Mouse (Mus musculus): ENCODE measurements around the gene Mtfp1. TPM values are rescaled to one million over a fixed set of nuclear protein-coding genes. Genes with fewer than 3 reads are reported as not detected.
A peak's percentile ranks its signal among the peaks of the same experiment; 100 is the strongest.
"Not testable (repeated sequence)": the region's sequence is repeated elsewhere in the genome, so short reads cannot be mapped to it uniquely, and the experiment has no call there.

Gene Mtfp1
- polyA plus RNA-seq (2015; fragmentation: Nextera tagmentation; extraction: Ambion mirVana): 6.7 and 7.7 TPM in 2 replicates

DNA sequence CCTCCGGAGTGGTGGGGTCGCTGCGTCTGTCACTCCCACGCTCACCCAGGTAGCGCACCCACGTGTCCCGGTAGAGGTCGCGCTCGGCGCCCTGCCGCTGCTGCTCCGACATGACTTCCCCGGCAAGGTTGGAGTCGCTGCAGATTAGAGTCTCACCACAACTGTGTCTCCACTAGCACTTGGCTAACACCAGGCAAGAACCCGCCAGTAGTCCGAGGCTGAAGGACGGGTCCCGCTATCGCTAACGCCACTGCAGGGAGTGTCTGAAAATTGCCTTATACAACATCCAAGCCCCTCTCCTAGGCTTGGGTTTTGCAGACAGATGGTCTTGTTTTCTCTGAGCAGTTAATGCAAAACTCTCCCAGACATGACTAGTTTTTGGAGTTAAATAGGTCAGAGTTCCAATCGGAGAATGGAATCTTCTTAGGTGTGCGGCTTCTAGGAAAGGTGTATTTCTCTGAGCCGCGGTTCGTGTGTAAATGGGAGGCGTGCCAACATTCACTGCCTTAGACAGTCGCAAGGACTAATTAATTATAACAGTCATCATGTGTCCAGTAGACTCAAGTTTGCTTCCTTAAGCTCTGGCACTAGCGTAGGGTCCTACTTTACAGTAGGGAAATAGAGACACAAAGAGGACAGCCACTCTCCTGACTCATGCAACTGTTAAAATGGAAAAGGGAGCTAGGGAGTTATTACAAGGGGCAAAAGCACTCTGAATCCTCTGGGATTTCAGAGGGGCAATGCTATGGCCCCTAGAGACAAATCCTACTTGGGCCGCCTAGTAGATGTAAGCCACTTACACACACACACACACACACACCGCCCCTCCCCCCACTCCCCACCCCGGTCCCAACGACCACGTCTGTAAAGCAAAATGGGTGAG is at the start of gene Mtfp1:
Gene Mtfp1 (minus strand): TSS at position 275 of the 883 bp plus-strand sequence.
- Histone ChIP-seq H3K36me3 (peaks cover 15% of the 10 kb centered on the region; the same call in 1 of the 2 replicates), H3K4me3 (peak within 1 kb of the TSS; percentile 56), H3K9ac (peak within 1 kb of the TSS; percentile 67), H3K4me2 (peak within 1 kb of the TSS; percentile 88), H3K9me3 (no peaks in the 10 kb centered on the region), H3K27ac (peak within 1 kb of the TSS; percentile 88), H3K4me1 (peaks cover 25% of the 10 kb centered on the region), H3K27me3 (no peaks in the 10 kb centered on the region)
- no peak for ATAC-seq (ENCODE audit: insufficient number of reproducible peaks, insufficient read depth, low FRiP score, low TSS enrichment, low read depth)
- 7% methylated on average over 33 of the region's 34 CpGs for WGBS

- Histone ChIP-seq H3K9ac (no peak overlapping the region), H3K9me3 (no peaks in the 10 kb centered on the region), H3K4me2 (no peak overlapping the region), H3K4me1 (no peaks in the 10 kb centered on the region), H3K4me3 (no peak overlapping the region), H3K27ac (no peak overlapping the region), H3K36me3 (peaks cover 79% of the 10 kb centered on the region), H3K27me3 (no peaks in the 10 kb centered on the region)
- WGBS: 91% methylated on average over 21 of the region's 21 CpGs
- ATAC-seq (ENCODE audit: insufficient number of reproducible peaks, insufficient read depth, low FRiP score, low TSS enrichment, low read depth): no peak
These were observed 48.2 kb upstream of the Mtfp1 start for GRCm38 (mm10) chr11:4143281-4144062.

DNA sequence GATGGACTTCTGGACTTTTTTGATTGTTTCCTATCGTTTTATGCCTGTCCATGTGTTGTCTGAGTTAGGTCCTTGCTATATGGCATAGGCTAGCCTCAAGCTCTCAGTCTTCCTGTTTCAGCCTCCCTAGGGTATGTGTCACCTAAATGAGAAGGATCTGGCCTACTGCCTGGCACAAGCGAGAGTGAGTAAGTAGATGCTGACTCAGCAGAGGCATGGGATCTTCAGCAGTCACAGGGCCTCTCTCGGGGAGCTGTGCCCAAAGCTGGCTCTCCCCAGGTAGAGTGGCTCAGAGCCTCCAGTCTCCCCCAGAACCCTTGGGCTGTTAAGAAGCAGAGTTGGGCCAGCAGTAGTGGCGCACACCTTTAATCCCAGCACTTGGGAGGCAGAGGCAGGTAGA is 47.1 kb upstream of the Mtfp1 start:
- Histone ChIP-seq H3K27ac (no peak overlapping the region), H3K4me3 (no peak overlapping the region), H3K4me1 (no peaks in the 10 kb centered on the region), H3K36me3 (peaks cover 78% of the 10 kb centered on the region), H3K9ac (no peak overlapping the region), H3K4me2 (no peak overlapping the region), H3K9me3 (no peaks in the 10 kb centered on the region), H3K27me3 (no peaks in the 10 kb centered on the region)
- WGBS: 85% methylated on average over 4 of the region's 4 CpGs
- no peak for ATAC-seq (ENCODE audit: insufficient number of reproducible peaks, insufficient read depth, low FRiP score, low TSS enrichment, low read depth)

- Histone ChIP-seq H3K36me3 (peaks cover 83% of the 10 kb centered on the region), H3K4me1 (peaks cover 8% of the 10 kb centered on the region), H3K4me3 (no peak overlapping the region), H3K4me2 (no peak overlapping the region), H3K27me3 (no peaks in the 10 kb centered on the region), H3K9ac (no peak overlapping the region), H3K27ac (no peak overlapping the region), H3K9me3 (no peaks in the 10 kb centered on the region)
- no peak for ATAC-seq (ENCODE audit: insufficient number of reproducible peaks, insufficient read depth, low FRiP score, low TSS enrichment, low read depth)
These were observed 46.3 kb upstream of the Mtfp1 start for GRCm38 (mm10) chr11:4141505-4141904.

- H3K9me3 ChIP-seq: no peaks in the 10 kb centered on the region
- peaks cover 20% of the 10 kb centered on the region for H3K4me1 ChIP-seq
- WGBS: 78% methylated on average over 2 of the region's 2 CpGs
- no peak for ATAC-seq (ENCODE audit: insufficient number of reproducible peaks, insufficient read depth, low FRiP score, low TSS enrichment, low read depth)
- no peak overlapping the region for H3K4me2 ChIP-seq
- H3K4me3 ChIP-seq: no peak overlapping the region
- H3K27ac ChIP-seq: no peak overlapping the region
- H3K36me3 ChIP-seq: peaks cover 73% of the 10 kb centered on the region
- H3K9ac ChIP-seq: no peak overlapping the region
- no peaks in the 10 kb centered on the region for H3K27me3 ChIP-seq
These were observed 43.7 kb upstream of the Mtfp1 start for GRCm38 (mm10) chr11:4138964-4139363.

- Histone ChIP-seq H3K4me1 (peaks cover 20% of the 10 kb centered on the region), H3K4me2 (peak within 1 kb of the TSS; percentile 82), H3K4me3 (peak within 1 kb of the TSS; percentile 83), H3K27ac (peak within 1 kb of the TSS; percentile 83), H3K36me3 (peaks cover 36% of the 10 kb centered on the region), H3K9ac (peak within 1 kb of the TSS; percentile 97), H3K9me3 (no peaks in the 10 kb centered on the region), H3K27me3 (no peaks in the 10 kb centered on the region)
- ATAC-seq (ENCODE audit: insufficient number of reproducible peaks, insufficient read depth, low FRiP score, low TSS enrichment, low read depth): peak; percentile 79
- 2% methylated on average over 66 of the region's 66 CpGs for WGBS
These were observed 40.0 kb upstream of the Mtfp1 start, which contains the start of gene Rnf215 for GRCm38 (mm10) chr11:4134986-4135935. Rnf215 (plus strand) TSS chr11:4135202.

- no peak overlapping the region for H3K27ac ChIP-seq
- H3K9ac ChIP-seq: peak overlapping the region; percentile 97; the same call in 1 of the 2 replicates
- 51% methylated on average over 6 of the region's 6 CpGs for WGBS
- no peak for ATAC-seq (ENCODE audit: insufficient number of reproducible peaks, insufficient read depth, low FRiP score, low TSS enrichment, low read depth)
- peaks cover 28% of the 10 kb centered on the region for H3K36me3 ChIP-seq
- no peaks in the 10 kb centered on the region for H3K9me3 ChIP-seq
- peak overlapping the region; percentile 82 for H3K4me2 ChIP-seq
- peaks cover 20% of the 10 kb centered on the region for H3K4me1 ChIP-seq
- H3K27me3 ChIP-seq: no peaks in the 10 kb centered on the region
- H3K4me3 ChIP-seq: peak overlapping the region; percentile 83; the same call in 1 of the 2 replicates
These were observed 39.2 kb upstream of the Mtfp1 start for GRCm38 (mm10) chr11:4134400-4134799.

- no peak overlapping the region for H3K9ac ChIP-seq
- H3K4me1 ChIP-seq: peaks cover 20% of the 10 kb centered on the region
- H3K4me3 ChIP-seq: no peak overlapping the region
- no peak overlapping the region for H3K4me2 ChIP-seq
- H3K36me3 ChIP-seq: peaks cover 20% of the 10 kb centered on the region
- H3K27ac ChIP-seq: no peak overlapping the region
- 58% methylated on average over 3 of the region's 3 CpGs for WGBS
- no peaks in the 10 kb centered on the region for H3K9me3 ChIP-seq
- ATAC-seq (ENCODE audit: insufficient number of reproducible peaks, insufficient read depth, low FRiP score, low TSS enrichment, low read depth): no peak
- no peaks in the 10 kb centered on the region for H3K27me3 ChIP-seq
These were observed 38.2 kb upstream of the Mtfp1 start for GRCm38 (mm10) chr11:4133450-4133849.

DNA sequence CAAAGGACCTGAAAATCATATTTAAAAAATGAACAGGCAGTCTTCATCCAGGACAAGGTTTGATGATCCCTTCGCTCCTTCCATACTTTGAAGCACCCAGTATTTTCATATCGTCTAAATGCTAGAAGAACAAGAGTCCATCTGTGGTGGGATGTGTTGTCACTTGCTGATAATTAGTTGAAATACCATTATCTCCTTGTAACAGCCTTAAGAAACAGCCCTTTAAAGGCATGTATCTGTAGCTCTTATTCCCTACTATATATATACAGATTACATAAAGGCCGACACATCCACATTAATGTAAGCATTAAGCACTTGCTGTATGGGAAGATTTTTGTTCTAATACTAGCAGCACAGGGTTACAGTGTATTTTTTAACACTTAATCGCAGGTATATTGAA is 33.2 kb upstream of the Mtfp1 start:
- H3K36me3 ChIP-seq; H3K4me2 ChIP-seq; H3K9ac ChIP-seq; ATAC-seq (ENCODE audit: insufficient number of reproducible peaks, insufficient read depth, low FRiP score, low TSS enrichment, low read depth); H3K4me1 ChIP-seq; H3K27ac ChIP-seq; H3K27me3 ChIP-seq; H3K4me3 ChIP-seq: not testable (repeated sequence)
- H3K9me3 ChIP-seq: peaks cover 15% of the 10 kb centered on the region; the same call in 1 of the 2 replicates
- WGBS: 92% methylated on average over 4 of the region's 4 CpGs

- Histone ChIP-seq H3K27ac (no peak overlapping the region), H3K4me3 (no peak overlapping the region)
- WGBS: 83% methylated on average over 1 of the region's 1 CpGs
These were observed 31.8 kb upstream of the Mtfp1 start for GRCm38 (mm10) chr11:4127059-4127458.

DNA sequence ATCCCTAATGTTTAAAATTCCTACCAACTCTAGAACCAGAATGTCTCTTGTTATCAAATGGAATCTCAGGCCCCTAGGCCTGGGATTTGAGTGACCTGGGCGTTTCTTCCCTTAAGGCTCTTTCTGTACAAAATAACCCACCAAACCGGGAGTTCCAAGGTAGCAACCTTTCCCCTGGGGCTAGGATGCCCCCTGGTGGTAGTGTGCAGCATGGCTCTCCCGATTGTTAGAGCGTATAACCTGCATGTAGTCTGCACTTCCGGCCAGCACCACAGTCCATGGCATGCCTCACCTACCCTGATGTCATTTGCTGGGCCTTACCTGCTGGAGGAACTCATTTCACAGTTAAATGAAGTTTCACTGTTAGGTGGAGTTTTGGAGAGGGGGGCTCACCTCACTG is 28.7 kb upstream of the Mtfp1 start:
- 67% methylated on average over 5 of the region's 5 CpGs for WGBS
- peaks cover 2% of the 10 kb centered on the region; the same call in 1 of the 2 replicates for H3K4me1 ChIP-seq
- no peak for ATAC-seq (ENCODE audit: insufficient number of reproducible peaks, insufficient read depth, low FRiP score, low TSS enrichment, low read depth)
- H3K4me2 ChIP-seq: no peak overlapping the region
- no peak overlapping the region for H3K9ac ChIP-seq
- no peaks in the 10 kb centered on the region for H3K36me3 ChIP-seq
- no peak overlapping the region for H3K27ac ChIP-seq
- H3K27me3 ChIP-seq: peaks cover 14% of the 10 kb centered on the region
- H3K4me3 ChIP-seq: no peak overlapping the region
- peaks cover 15% of the 10 kb centered on the region; the same call in 1 of the 2 replicates for H3K9me3 ChIP-seq

More at GRCm38 (mm10) chr11:4127059-4127458, 31.8 kb upstream of the Mtfp1 start:
- no peak overlapping the region for H3K4me2 ChIP-seq
- H3K27me3 ChIP-seq: no peaks in the 10 kb centered on the region
- peaks cover 15% of the 10 kb centered on the region; the same call in 1 of the 2 replicates for H3K9me3 ChIP-seq
- no peak overlapping the region for H3K9ac ChIP-seq
- H3K4me1 ChIP-seq: no peaks in the 10 kb centered on the region
- no peaks in the 10 kb centered on the region for H3K36me3 ChIP-seq
- no peak for ATAC-seq (ENCODE audit: insufficient number of reproducible peaks, insufficient read depth, low FRiP score, low TSS enrichment, low read depth)

All from embryonic facial prominence, embryonic 13.5 days (tissue).